Mouse (Mus musculus): ENCODE data around the gene Guk1.

GRCm38 (mm10) chr11:59230144-59230760, 38.2 kb upstream of the Guk1 start:
- TF ChIP-seq EP300 (IDR thresholded peaks at IDR 0.05; ENCODE audit: low read depth) = no peak
- TF ChIP-seq CTCF (IDR thresholded peaks at IDR 0.05; ENCODE audit: low read depth) = peak; percentile 93

All from liver, embryonic 14.5 days (tissue).